Mouse (Mus musculus) hindbrain, postnatal 0 days (tissue): ENCODE measurements at regions not wholly inside any gene's neighbourhood (a gene's known extent, or its start where the extent isn't known, plus 50 kb on each side); places are given as distances from the start of the nearest gene placed in this dataset.

ENCODE experiments used
- ATAC-seq: fragments of 200-750 bp; cut with Nextera tagmentation; 2 replicates; pipeline ENCODE4 v1.8.0; 2017; ENCODE audit warnings: mild to moderate bottlenecking, moderate TSS enrichment, moderate library complexity
- DNase-seq: peaks from one replicate; pipeline ENCODE4 v3.0.0-alpha.2; 2015; ENCODE audit warnings: low spot score
- H3K27ac ChIP-seq: fragments of 300-500 bp; sonication (generic); 2 replicates; pipeline ENCODE4 v1.5.1; 2014; ENCODE audit warnings: mild to moderate bottlenecking
- H3K27me3 ChIP-seq: fragments of 300-500 bp; sonication (generic); 2 replicates; pipeline ENCODE4 v1.6.1; 2014; ENCODE audit warnings: low read length, mixed read lengths; ENCODE audit not compliant: insufficient read depth
- H3K36me3 ChIP-seq: fragments of 300-500 bp; sonication (generic); 2 replicates; pipeline ENCODE4 v1.6.1; 2014; ENCODE audit warnings: low read length, mixed read lengths; ENCODE audit not compliant: insufficient read depth
- H3K4me1 ChIP-seq: fragments of 300-500 bp; sonication (generic); 2 replicates; pipeline ENCODE4 v1.6.1; 2014; ENCODE audit warnings: antibody characterized with exemption, low read length, mixed read lengths; ENCODE audit not compliant: insufficient read depth
- H3K4me2 ChIP-seq: fragments of 300-500 bp; sonication (generic); 2 replicates; pipeline ENCODE4 v1.6.1; 2014; ENCODE audit warnings: low read depth, mild to moderate bottlenecking, low read length, moderate library complexity, mixed read lengths
- H3K4me3 ChIP-seq: fragments of 300-500 bp; sonication (generic); 2 replicates; pipeline ENCODE4 v1.5.1; 2014; ENCODE audit warnings: low read length
- H3K9ac ChIP-seq: fragments of 300-500 bp; sonication (generic); replicated peaks from 2 replicates; pipeline ENCODE4 v1.6.1; 2014; ENCODE audit warnings: mild to moderate bottlenecking, low read length, moderate library complexity, mixed read lengths
- H3K9me3 ChIP-seq: fragments of 300-500 bp; sonication (generic); 2 replicates; pipeline ENCODE4 v1.6.1; 2016; ENCODE audit warnings: low read length, mixed read lengths
- CTCF ChIP-seq: IDR thresholded peaks from 2 replicates; pipeline ENCODE4 v1.5.1; 2016; ENCODE audit warnings: antibody characterized with exemption, control low read depth, low read depth
- WGBS: fragments of 180-500 bp; shearing (Covaris S2); extraction: QIAGEN DNeasy Blood & Tissue Kit; methylation state at CpG from one replicate; pipeline ENCODE4 v1.1.7; 2014; 5-methylcytosine and 5-hydroxymethylcytosine counted together

- H3K4me1 ChIP-seq = no peaks in the 10 kb centered on the region
- no peaks in the 10 kb centered on the region for H3K9me3 ChIP-seq
- DNase-seq (no peak), ATAC-seq (no peak)
- WGBS = 84% methylated on average over 2 of the region's 2 CpGs
- H3K36me3 ChIP-seq = no peaks in the 10 kb centered on the region
- no peak overlapping the region for H3K4me2 ChIP-seq
- H3K4me3 ChIP-seq = no peak overlapping the region
- no peaks in the 10 kb centered on the region for H3K27me3 ChIP-seq
- no peak overlapping the region for H3K27ac ChIP-seq
- H3K9ac ChIP-seq = no peak overlapping the region
- TF ChIP-seq CTCF = no peak
These were observed 901.9 kb upstream of the Gm7489 start for GRCm38 (mm10) chr15:52982821-52983220.

- Histone ChIP-seq H3K9me3 (no peaks in the 10 kb centered on the region), H3K4me1 (no peaks in the 10 kb centered on the region), H3K27me3 (no peaks in the 10 kb centered on the region), H3K27ac (no peak overlapping the region), H3K36me3 (no peaks in the 10 kb centered on the region), H3K9ac (no peak overlapping the region), H3K4me3 (no peak overlapping the region), H3K4me2 (no peak overlapping the region)
- TF ChIP-seq CTCF = no peak
- DNase-seq = no peak
- ATAC-seq = no peak
These were observed 894.1 kb upstream of the Gm7489 start for GRCm38 (mm10) chr15:52990580-52990979.

GRCm38 (mm10) chr15:52994351-52994750 lies 890.4 kb upstream of the Gm7489 start:
- no peak overlapping the region for H3K27ac ChIP-seq
- DNase-seq (no peak), ATAC-seq (no peak)
- no peaks in the 10 kb centered on the region for H3K4me1 ChIP-seq
- H3K9ac ChIP-seq = no peak overlapping the region
- TF ChIP-seq CTCF = no peak
- no peak overlapping the region for H3K4me3 ChIP-seq
- H3K27me3 ChIP-seq = no peaks in the 10 kb centered on the region
- 53% methylated on average over 1 of the region's 1 CpGs for WGBS
- no peaks in the 10 kb centered on the region for H3K9me3 ChIP-seq
- H3K36me3 ChIP-seq = no peaks in the 10 kb centered on the region
- H3K4me2 ChIP-seq = no peak overlapping the region

GRCm38 (mm10) chr15:52999200-52999599 lies 885.5 kb upstream of the Gm7489 start:
- no peaks in the 10 kb centered on the region for H3K27me3 ChIP-seq
- H3K4me3 ChIP-seq = no peak overlapping the region
- ATAC-seq = no peak
- no peaks in the 10 kb centered on the region for H3K4me1 ChIP-seq
- H3K4me2 ChIP-seq = no peak overlapping the region
- H3K36me3 ChIP-seq = no peaks in the 10 kb centered on the region
- no peaks in the 10 kb centered on the region for H3K9me3 ChIP-seq
- H3K27ac ChIP-seq = no peak overlapping the region
- H3K9ac ChIP-seq = no peak overlapping the region
- TF ChIP-seq CTCF = no peak
- 92% methylated on average over 2 of the region's 2 CpGs for WGBS
- no peak for DNase-seq

GRCm38 (mm10) chr15:52999776-53000175 lies 884.9 kb upstream of the Gm7489 start:
- ATAC-seq = no peak
- no peak for DNase-seq
- TF ChIP-seq CTCF = no peak

GRCm38 (mm10) chr15:53001429-53001828 lies 883.3 kb upstream of the Gm7489 start:
- Histone ChIP-seq H3K4me1 (no peaks in the 10 kb centered on the region), H3K9ac (no peak overlapping the region), H3K27me3 (no peaks in the 10 kb centered on the region), H3K9me3 (no peaks in the 10 kb centered on the region), H3K36me3 (no peaks in the 10 kb centered on the region), H3K27ac (no peak overlapping the region), H3K4me2 (no peak overlapping the region), H3K4me3 (no peak overlapping the region)
- ATAC-seq (no peak), DNase-seq (no peak)
- WGBS = 87% methylated on average over 3 of the region's 3 CpGs
- no peak for TF ChIP-seq CTCF

More at GRCm38 (mm10) chr15:52999776-53000175, 884.9 kb upstream of the Gm7489 start:
- H3K4me3 ChIP-seq = no peak overlapping the region
- H3K36me3 ChIP-seq = no peaks in the 10 kb centered on the region
- H3K4me1 ChIP-seq = no peaks in the 10 kb centered on the region
- no peaks in the 10 kb centered on the region for H3K27me3 ChIP-seq
- no peak overlapping the region for H3K9ac ChIP-seq
- H3K27ac ChIP-seq = no peak overlapping the region
- no peaks in the 10 kb centered on the region for H3K9me3 ChIP-seq
- 55% methylated on average over 2 of the region's 2 CpGs for WGBS
- H3K4me2 ChIP-seq = no peak overlapping the region

- Histone ChIP-seq H3K4me3 (no peak overlapping the region), H3K9ac (no peak overlapping the region), H3K4me2 (no peak overlapping the region), H3K4me1 (no peaks in the 10 kb centered on the region), H3K9me3 (no peaks in the 10 kb centered on the region), H3K27ac (no peak overlapping the region), H3K36me3 (no peaks in the 10 kb centered on the region), H3K27me3 (no peaks in the 10 kb centered on the region)
- DNase-seq (no peak), ATAC-seq (no peak)
- no peak for TF ChIP-seq CTCF
- 90% methylated on average over 4 of the region's 4 CpGs for WGBS
These were observed 882.7 kb upstream of the Gm7489 start for GRCm38 (mm10) chr15:53001964-53002363.
